Mouse (Mus musculus) skeletal muscle tissue, adult 2 months (tissue): Measurements from ENCODE around the gene Tmem243.
"Not testable (repeated sequence)": the region's sequence is repeated elsewhere in the genome, so short reads cannot be mapped to it uniquely, and the experiment has no call there.

Experiments used
- DNase-seq: peaks from one replicate; pipeline ENCODE4 v3.0.0-alpha.2; 2012; ENCODE audit warnings: low read depth, low spot score

Tmem243 gene

DNA sequence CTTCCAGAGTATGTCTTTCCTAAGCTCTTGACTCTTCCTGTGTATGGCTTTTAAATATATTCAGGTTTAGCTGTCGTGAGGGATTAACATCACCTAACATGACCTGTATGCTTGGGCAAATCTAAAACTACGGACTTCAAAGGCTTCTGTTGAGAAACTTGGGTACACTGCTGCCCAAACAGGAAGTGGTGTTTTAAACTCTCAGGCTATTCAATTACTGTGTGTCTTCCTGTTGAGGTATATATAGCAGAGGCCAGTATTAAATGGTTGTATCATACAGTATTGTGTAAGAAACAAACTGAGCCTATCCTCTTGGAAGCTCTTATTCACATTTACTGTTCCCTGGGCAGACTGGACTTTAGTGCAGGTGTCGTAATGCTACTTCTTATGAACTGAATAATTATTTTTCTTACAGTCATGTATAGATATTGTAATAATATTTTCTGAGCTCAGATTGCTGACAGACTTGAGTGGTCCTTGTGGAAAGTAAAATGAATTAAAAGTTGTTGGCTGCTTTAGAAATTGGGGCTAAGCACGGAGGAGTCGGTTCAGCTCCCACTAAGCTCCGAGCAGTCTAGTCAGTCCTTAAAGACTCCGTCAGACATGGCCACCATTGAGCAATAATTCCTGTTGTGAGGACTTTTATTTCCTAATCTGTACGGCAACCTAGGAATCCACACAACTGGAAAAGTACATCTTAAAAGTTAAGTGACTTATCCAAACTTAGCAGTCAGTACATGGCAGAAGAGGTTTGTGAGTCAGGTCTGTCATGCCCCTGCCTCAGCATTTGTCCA is 7.0 kb downstream of the Tmem243 start:
- no peak for DNase-seq

DNA sequence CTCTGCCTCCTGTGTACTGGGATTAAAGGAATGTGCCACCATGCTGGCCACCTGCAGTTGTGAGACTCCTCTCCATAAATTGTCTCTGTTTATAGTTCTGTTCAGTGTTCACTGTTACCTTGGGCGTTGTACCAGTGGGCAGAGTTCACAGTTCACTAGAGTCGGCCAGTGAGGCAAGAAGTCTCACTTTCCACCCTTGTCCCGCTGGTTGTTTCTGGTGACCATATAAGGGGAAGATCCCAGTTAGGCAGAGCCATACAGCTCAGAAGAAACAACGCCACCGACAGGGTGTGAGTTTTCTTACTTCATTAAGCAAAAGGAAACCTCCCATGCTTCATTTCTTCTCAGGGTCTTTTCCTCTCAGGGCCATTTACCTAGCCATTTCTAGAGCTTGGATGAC is 8.0 kb downstream of the Tmem243 start:
- no peak for DNase-seq

- no peak for DNase-seq
Observed at GRCm38 (mm10) chr5:9109582-9109981, 9.1 kb downstream of the Tmem243 start.

- no peak for DNase-seq
Observed at GRCm38 (mm10) chr5:9111285-9111684, 10.8 kb downstream of the Tmem243 start.

GRCm38 (mm10) chr5:9111759-9112158 is 11.3 kb downstream of the Tmem243 start:
- DNase-seq: peak; percentile 41

- DNase-seq: no peak
Observed at GRCm38 (mm10) chr5:9114162-9114561, 13.7 kb downstream of the Tmem243 start.

- DNase-seq: no peak
Observed at GRCm38 (mm10) chr5:9124134-9124533, 23.7 kb downstream of the Tmem243 start.

DNA sequence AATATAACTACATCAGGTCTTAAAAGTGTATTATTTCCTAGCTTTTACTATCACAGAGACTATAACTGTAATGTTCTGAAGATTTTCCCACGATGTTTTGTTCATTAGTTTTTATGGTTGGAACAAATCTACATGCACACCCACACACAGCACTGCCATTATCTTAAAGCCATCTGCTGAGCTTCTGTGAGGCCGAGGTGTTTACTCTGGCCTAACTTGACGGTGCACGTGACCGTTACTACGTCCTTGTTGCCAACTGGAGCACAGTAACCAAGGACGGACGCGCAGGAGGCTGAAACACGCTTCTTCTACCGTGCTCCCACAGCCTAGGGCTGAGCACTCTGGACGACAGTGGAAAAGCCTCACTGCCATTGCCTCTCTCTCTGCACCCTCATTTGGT is 28.1 kb downstream of the Tmem243 start:
- DNase-seq: no peak

- DNase-seq: no peak
Observed at GRCm38 (mm10) chr5:9131786-9132185, 31.3 kb downstream of the Tmem243 start.

- DNase-seq: no peak
Observed at GRCm38 (mm10) chr5:9135588-9135987, 35.1 kb downstream of the Tmem243 start.

GRCm38 (mm10) chr5:9140724-9141123 is 40.3 kb downstream of the Tmem243 start:
- DNase-seq: no peak

DNA sequence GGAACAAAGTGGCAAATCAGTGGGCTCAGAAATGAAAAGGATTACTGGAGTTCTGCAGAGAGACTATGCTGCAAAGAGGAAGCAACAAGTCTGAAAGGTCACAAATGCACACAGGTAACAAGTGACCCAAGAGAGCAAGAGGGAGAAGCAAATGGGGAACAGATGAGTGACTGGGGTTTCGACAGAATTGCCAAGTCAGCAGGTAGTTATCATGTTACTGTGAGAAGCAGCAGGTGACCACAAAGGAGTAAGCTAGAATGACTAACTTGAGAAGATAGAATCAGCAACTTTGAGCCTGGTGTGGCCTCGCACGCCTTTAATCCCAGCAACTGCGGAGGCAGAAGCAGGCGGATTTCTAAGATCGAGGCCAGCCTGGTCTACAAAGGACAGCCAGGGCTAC is 41.9 kb downstream of the Tmem243 start:
- no peak for DNase-seq

DNA sequence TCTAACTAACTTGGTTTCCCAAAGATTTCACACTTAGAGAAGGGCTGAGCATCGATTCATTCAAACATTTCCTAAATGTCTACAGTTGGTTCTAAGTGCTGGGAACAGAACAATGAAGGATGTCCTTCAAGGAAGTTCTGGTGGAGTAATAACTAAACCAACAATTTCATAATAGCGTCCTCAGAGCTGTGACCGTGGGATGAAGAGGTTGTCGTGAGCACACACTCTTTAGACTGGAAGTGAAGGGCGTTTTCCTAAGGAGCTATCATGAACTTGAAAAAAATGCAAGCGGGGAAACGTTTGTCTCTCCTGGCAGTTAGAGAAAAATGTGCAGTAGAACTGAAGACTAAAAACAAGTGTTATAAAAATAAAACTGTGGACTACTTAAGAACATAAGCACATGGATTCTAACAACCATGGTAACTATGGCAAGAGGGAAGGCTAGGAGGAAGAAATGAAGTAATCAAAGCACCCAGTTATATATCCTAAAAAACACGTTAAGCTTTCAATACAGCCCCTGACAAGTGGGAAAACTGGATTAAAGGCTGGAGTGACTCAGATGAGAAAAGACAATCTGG is 48.9 kb downstream of the Tmem243 start:
- DNase-seq: no peak

DNA sequence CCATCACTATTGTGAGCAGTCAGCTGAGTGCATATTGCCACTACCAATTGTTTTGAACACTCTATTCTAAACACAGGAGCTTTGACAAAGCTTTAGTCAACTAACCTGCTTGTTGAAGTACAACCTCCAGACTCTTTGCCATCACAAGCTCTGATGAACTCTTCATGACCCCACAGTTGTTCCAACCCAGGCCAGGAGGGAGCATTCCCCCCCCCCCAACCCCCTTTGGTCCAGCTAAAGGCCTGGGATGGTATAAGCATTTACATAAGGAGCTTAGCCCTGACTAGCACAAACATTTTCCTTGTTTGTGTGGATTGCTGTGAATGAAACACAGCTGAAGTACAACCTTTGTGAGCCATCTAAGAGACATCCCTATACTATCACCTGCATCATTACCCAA is 56.3 kb downstream of the Tmem243 start:
- no peak for DNase-seq

DNA sequence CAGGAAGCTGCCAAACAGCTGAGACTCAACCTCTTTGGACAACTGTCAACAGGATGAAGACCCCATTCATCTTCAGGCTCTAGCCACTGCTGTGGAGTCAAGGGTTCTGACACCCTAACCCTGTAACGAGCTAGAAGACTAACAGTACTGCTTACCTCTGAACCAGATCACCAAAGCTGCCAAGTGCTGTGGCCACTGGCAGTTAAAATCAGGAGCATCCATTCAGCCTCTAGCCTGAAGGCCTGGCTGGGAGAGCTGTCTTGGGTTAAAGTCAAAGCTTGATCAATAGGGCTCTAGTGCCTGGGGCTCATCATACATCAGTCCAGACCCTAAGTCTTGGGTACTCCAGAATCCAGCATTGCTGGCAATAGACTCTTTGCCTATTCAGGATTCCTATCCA is 56.9 kb downstream of the Tmem243 start:
- DNase-seq: no peak

DNA sequence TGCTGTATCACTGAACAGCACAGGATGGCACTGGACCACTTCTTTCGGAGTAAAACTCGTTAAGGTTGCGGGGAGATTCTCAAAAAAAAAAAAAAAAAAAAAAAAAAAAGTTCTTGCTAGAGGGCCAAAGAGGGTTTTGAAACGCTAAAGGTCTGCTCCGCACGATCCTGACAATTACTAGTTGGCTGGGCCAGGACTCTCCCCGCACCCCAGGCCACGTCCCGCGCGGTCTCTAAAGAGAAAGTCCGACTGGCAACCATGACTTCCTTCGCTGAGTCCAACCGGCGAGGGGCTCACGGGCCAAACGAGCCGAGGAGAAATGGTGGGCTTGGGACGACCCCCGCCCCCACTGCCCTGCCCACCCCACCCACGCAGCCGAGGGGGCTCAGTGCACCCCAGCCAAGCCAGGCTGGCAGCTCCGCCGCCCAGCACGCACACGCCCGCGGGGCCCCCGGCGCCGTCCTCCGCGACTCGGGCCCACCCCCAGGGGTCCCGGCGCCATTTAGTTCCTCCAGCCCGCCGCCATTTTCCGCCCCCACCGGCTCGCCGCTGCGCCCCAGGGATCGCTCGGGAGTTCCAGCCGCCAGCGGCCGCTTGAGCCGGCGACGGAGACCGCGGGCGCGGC is 60.5 kb downstream of the Tmem243 start:
- peak; percentile 7 for DNase-seq

DNA sequence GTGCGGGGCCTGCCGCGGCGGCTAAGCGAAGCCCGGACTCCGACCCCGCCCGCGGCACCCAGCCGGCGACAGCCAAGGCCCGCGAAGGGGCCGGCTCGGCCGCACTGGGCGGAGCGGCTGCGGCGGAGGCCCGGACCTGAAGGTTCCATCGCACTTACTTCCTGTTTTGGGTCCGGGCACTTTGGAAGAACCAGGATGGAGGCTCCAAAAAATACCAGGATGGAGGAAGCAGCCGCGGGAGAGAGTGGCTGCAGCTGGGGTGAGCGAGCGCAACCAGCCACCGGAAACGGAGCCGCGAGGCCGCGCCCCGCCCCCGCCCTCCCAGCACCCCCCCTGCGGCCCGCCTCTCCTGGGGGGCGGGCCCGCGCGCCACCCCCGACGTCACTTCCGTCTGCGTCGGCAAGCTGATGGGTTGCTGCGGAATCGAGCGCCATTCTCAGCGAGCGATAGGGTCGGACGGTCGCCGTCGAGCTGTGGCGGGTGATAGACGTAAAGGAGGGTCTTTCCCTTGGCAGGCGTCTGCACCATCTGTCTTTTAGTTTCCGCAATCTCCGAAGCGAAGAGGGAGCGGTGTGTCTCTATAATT is 61.1 kb downstream of the Tmem243 start, which contains the start of gene Dmtf1:
Gene Dmtf1, minus strand, starts transcription at position 321 of the 586 bp plus-strand sequence.
- peak; percentile 88 for DNase-seq

DNA sequence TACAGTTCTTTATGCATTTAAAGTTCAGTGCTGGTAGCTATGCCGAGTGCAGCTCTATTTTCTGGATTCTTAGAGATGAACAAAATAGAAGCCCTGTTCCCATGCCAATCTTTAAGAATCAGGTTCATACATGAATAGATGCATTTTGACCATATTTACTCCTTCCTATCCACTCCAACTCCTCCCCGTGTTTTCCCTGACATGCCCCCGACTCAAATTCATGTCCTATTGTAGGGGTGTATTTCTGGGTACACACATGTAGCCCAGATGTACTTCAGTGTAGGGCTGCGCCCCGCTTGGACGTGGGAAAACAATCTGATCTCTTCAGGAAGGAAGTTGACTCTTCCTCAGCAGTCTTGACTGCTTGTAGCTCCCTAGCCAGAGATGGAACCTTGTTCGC is 61.6 kb downstream of the Tmem243 start:
- no peak for DNase-seq

GRCm38 (mm10) chr5:9163411-9163810 is 62.9 kb downstream of the Tmem243 start:
- no peak for DNase-seq

DNA sequence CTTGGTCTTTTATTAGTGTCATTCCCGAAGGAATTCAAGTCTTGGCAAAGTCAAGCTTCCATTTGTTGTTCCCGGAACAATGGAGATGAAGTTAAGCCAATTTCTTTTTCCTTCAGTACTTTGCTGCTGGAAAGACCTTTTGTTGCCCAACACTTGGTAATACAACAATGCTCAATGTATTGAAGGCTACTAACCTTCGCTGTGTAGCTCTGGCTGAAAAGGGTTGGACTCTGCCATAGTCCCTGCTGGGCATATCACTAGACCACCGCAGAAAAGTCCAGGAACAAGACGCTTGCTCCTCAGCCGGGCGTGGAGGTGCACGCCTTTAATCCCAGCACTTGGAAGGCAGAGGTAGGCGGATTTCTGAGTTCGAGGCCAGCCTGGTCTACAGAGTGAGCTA is 64.7 kb downstream of the Tmem243 start:
- not testable (repeated sequence) for DNase-seq

- DNase-seq: no peak
Observed at GRCm38 (mm10) chr5:9166366-9166765, 65.9 kb downstream of the Tmem243 start.

DNA sequence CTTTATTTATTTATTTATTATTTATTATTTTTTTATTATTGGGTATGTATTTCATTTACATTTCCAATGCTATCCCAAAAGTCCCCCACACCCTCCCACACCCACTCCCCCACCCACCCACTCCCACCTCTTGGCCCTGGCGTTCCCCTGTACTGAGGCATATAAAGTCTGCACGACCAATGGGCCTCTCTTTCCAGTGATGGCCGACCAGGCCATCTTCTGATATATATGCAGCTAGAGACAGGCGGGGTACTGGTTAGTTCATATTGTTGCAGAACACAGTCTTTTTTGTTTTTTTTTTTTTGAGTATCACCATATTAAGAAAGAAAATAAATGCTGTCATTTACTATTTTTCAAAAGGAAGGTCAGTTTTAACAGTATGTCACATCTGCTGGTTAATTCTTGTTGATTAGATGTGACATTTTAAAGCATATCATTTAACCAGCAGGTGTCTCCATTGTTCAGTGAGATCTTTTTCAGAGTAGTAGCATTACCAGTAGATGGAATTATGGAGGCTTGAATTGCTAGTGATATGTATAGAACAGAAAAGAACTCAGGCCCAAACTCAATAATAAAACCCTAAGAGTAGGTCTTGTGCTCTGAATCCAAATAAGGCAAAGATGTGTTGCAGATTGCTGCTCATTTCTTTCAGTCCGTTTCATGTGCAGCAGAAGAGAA is 69.0 kb downstream of the Tmem243 start:
- not testable (repeated sequence) for DNase-seq
